Mouse (Mus musculus) thymus, adult 2 months (tissue): Measurements from ENCODE around the gene Irf6. TPM values are rescaled to one million over a fixed set of nuclear protein-coding genes. Genes with fewer than 3 reads are reported as not detected.
A peak's percentile ranks its signal among the peaks of the same experiment; 100 is the strongest.

Experiments
- DNase-seq: peaks from one replicate; pipeline ENCODE4 v3.0.0; 2021
- H3K27ac ChIP-seq: fragments of 200-500 bp; 2 replicates; pipeline ENCODE4 v1.5.1; 2012; ENCODE audit warnings: low read length, control low read depth; ENCODE audit not compliant: control insufficient read depth, insufficient read depth
- H3K27me3 ChIP-seq: fragments of 200-500 bp; 2 replicates; pipeline ENCODE4 v1.6.1; 2012; ENCODE audit warnings: mild to moderate bottlenecking, low read length, moderate library complexity, mixed read lengths; ENCODE audit not compliant: control insufficient read depth, insufficient read depth
- H3K36me3 ChIP-seq: fragments of 200-500 bp; 2 replicates; pipeline ENCODE4 v1.6.1; 2012; ENCODE audit warnings: mild to moderate bottlenecking, low read length, moderate library complexity; ENCODE audit not compliant: control insufficient read depth, insufficient read depth
- H3K4me1 ChIP-seq: fragments of 200-500 bp; replicated peaks from 2 replicates; pipeline ENCODE4 v1.6.1; 2012; ENCODE audit warnings: low read length; ENCODE audit not compliant: control insufficient read depth, insufficient read depth
- H3K4me3 ChIP-seq: fragments of 200-500 bp; 2 replicates; pipeline ENCODE4 v1.5.1; 2012; ENCODE audit warnings: mild to moderate bottlenecking, low read length, control low read depth, moderate library complexity; ENCODE audit not compliant: control insufficient read depth, insufficient read depth
- CTCF ChIP-seq: fragments of 200-500 bp; IDR thresholded peaks from 2 replicates; pipeline ENCODE4 v1.5.1; 2012; ENCODE audit warnings: mild to moderate bottlenecking, control low read depth, low read length, moderate library complexity, borderline replicate concordance; ENCODE audit not compliant: control insufficient read depth, poor library complexity, insufficient read depth; ENCODE audit errors: extremely low read depth
- POLR2A ChIP-seq: fragments of 200-500 bp; IDR thresholded peaks from 2 replicates; pipeline ENCODE4 v1.6.1; 2012; ENCODE audit warnings: mild to moderate bottlenecking, low read length, control low read depth, moderate library complexity; ENCODE audit not compliant: control insufficient read depth, poor library complexity, insufficient read depth; ENCODE audit errors: extremely low read depth
- WGBS: fragments of 180-500 bp; shearing (Covaris S2); methylation state at CpG from one replicate; pipeline ENCODE4 v1.1.7; 2018; 5-methylcytosine and 5-hydroxymethylcytosine counted together
- polyA plus RNA-seq: library from polyadenylated mRNA; depleted of rRNA; stranded (reverse); fragments of >200 nt; gene quantifications from 2 replicates; pipeline ENCODE4 v1.2.3, GENCODE M21; 2012

Gene Irf6
- polyA plus RNA-seq, 1 experiment: 26.5 TPM

DNA sequence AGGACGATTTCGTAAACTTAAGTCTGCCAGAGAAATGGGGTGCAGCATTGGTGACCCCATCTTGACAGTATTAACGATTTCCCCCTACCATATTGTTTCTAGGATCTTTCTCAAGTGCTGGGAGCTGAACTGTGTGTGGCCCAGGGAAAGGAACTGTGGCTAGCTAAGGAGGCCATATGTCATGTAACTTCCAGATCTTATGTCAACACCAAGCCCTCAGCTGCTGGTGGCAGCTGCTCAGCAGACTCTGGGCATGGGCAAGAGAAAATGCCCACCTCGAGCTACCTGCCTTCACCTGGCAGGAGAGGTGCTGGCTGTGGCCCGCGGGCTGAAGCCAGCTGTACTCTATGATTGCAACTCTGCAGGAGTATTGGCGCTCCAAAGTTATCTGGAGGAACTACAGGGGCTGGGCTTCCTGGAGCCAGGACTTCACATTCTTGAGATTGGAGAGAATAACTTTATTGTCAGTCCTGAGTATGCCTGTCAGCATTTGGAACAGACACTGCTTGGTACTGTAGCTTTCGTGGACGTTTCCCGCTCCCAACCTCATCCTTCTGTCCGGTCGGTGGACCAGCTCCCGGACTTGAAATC, 21.3 kb downstream of the Irf6 start:
- Histone ChIP-seq H3K36me3 (peaks cover 11% of the 10 kb centered on the region), H3K27me3 (no peaks in the 10 kb centered on the region), H3K4me1 (peaks cover 19% of the 10 kb centered on the region), H3K4me3 (no peak overlapping the region), H3K27ac (peak overlapping the region; percentile 84)
- peak; percentile 16 for DNase-seq
- 84% methylated on average over 13 of the region's 13 CpGs for WGBS
- TF ChIP-seq POLR2A (no peak), CTCF (no peak)

DNA sequence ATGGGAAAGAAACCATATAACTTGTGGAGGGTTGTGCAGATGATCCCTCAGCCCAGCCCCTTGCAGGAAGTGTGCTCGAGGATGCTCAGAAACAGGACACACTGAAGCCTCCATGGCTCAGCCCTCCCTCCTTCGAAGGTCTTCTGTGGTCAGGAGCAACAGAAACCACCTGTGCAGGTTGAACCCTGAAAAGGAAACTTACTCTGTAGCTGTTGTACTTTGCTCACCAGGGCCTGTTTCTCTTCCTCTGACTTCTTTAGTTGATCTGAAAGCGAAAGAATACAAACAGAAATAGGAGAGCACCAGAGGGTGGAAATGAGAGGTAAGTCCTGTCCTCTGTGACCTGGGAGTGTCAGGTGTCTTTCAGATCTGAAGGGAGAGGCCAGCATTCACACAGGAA, 28.2 kb downstream of the Irf6 start:
- Histone ChIP-seq H3K4me3 (no peak overlapping the region), H3K27me3 (no peaks in the 10 kb centered on the region), H3K4me1 (peaks cover 10% of the 10 kb centered on the region), H3K36me3 (peaks cover 75% of the 10 kb centered on the region), H3K27ac (peak overlapping the region; percentile 86)
- WGBS: 18% methylated on average over 3 of the region's 3 CpGs
- TF ChIP-seq POLR2A: no peak
- TF ChIP-seq CTCF: no peak
- no peak for DNase-seq

DNA sequence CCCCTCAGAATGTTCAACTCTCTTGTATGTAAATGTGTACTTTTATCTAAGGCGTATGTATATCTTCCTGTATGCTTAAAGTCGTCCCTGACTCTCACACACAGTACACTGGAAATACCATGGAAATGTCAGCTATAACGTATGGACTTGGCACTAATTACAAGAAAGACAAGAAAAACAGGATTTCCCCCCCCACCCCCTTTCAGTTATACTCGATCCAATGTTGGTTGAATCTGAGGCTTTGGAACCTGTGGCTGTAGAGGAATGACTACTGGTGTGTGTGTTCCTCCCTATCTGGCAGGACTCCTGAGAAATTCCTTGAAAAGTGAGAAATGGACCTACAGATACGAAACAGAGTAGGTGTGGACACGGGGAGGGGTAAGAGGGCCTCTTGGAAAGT, 35.3 kb downstream of the Irf6 start:
- TF ChIP-seq POLR2A (no peak), CTCF (no peak)
- Histone ChIP-seq H3K4me3 (no peak overlapping the region), H3K36me3 (peaks cover 96% of the 10 kb centered on the region), H3K27ac (no peak overlapping the region; the same call in 1 of the 2 replicates), H3K4me1 (peaks cover 34% of the 10 kb centered on the region), H3K27me3 (no peaks in the 10 kb centered on the region)
- DNase-seq: no peak
- 93% methylated on average over 6 of the region's 6 CpGs for WGBS

DNA sequence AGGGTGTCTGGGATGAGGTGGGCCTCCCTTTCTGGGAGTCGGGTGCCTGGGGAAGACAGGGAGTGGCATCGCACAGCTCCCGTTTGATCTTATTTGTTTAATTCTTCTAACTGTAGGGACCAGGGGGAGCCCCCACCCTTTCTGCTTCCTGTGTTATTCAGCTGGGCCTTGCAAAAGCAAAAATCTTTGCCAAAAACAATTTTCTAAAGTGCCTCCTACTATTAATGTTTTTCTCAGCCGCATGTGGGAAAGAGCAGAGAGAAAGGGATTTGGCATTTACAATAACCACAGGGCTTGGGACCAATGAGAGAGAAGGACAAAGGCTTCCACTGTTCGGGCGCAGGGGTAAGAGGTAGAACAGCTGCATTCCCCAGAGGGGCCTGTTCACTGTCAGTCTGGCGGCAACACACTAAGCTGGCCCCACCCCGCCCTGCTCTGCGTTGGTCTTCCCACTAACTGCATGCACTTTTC, 36.3 kb downstream of the Irf6 start:
- Histone ChIP-seq H3K27ac (peak overlapping the region; percentile 91), H3K36me3 (peaks cover 96% of the 10 kb centered on the region), H3K4me3 (no peak overlapping the region), H3K27me3 (no peaks in the 10 kb centered on the region), H3K4me1 (peaks cover 34% of the 10 kb centered on the region)
- 43% methylated on average over 9 of the region's 9 CpGs for WGBS
- peak; percentile 63 for DNase-seq
- no peak for TF ChIP-seq POLR2A

DNA sequence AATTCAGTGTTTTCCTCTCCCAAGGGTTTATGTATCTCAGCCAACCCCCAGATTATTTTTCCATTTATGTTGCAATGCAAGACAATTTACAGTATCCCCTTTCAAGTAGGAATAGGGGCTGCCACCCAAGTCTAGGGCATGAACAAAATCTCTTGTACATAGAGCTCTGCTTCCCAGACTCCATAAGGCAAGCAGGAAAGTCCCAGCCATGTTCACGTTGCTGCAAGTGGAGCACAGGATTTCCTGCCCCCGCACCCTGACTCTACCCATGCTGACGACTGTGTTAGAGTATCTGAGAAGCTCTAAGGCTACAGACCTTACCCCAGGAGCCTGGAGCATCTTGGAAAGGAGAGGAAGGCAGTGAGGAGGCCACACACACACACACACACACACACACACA, 36.9 kb downstream of the Irf6 start:
- WGBS: 64% methylated on average over 3 of the region's 3 CpGs
- TF ChIP-seq CTCF (no peak), POLR2A (no peak)
- Histone ChIP-seq H3K4me3 (no peak overlapping the region), H3K27ac (peak overlapping the region; percentile 91), H3K4me1 (peaks cover 34% of the 10 kb centered on the region), H3K36me3 (peaks cover 96% of the 10 kb centered on the region), H3K27me3 (no peaks in the 10 kb centered on the region)
- DNase-seq: no peak

DNA sequence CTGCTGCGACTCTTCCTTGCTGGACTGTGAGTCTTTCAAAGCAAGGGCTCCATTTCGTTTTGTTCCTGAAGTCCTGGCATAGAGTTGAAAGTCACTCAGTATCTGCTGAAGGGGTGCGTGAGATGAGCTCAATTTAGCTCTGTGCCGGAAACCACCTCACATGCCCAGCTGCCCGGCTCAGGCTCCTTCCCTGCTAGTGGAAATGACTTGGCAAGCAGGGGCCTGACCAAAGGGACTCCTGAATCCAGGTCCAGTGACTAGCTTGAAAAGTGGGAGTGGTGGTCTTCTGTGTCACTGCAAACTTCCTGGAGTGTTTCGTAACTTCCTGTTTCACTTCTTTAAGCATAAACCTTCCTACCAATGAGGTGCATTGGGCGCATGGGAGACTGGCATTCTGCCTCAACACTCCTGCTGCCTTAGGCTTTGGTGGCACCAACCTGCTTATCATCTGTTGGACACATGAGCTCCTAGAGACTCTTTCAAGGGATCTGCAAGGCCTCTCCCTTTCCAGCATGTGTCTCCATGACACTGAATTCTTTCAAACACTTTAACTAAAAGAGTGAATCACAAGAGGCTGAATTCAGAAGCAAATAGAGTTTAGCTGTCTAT, 38.9 kb downstream of the Irf6 start:
- TF ChIP-seq CTCF: no peak
- TF ChIP-seq POLR2A: no peak
- peaks cover 96% of the 10 kb centered on the region for H3K36me3 ChIP-seq
- H3K27ac ChIP-seq: peak overlapping the region; percentile 20; the same call in 1 of the 2 replicates

DNA sequence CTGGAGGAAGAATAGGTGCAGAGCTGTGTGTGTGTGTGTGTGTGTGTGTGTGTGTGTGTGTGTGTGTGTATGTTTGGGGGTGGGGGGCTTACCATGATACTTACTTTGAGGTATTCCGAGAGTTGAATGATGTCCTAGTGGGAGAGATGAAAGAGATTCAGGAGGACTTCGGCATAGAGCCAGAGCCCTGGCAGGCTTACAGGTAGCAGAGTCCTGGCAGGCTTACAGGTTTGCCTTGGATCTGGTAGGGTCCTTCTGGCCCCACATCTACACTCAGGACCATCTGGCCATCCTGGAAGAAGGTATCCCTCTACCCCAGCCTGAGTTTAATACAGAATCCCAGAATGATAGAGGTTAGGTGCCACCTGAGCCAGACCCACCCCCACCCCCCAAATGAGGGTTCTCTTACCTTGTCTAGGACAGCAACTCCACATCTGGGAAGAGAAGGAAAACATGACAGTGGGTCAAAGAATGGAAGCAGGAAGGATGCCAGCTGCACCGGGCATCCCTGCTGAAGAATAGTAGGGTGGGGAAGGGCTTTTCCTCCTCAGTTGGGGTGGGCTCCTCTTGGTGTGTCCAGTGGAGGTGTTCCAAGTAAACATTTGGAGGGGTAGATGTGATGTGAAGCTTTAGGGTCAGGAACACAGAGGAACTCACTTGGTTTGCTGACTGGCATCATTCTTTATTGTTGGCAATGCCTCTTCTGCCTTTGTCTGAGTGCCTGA, 41.7 kb downstream of the Irf6 start:
- Histone ChIP-seq H3K4me3 (no peak overlapping the region), H3K4me1 (peaks cover 49% of the 10 kb centered on the region), H3K27ac (no peak overlapping the region), H3K36me3 (peaks cover 92% of the 10 kb centered on the region), H3K27me3 (no peaks in the 10 kb centered on the region)
- 97% methylated on average over 3 of the region's 3 CpGs for WGBS
- TF ChIP-seq CTCF: no peak
- no peak for TF ChIP-seq POLR2A
- no peak for DNase-seq

More for the DNA sequence above, 38.9 kb downstream of the Irf6 start:
- WGBS: 79% methylated on average over 7 of the region's 7 CpGs
- H3K4me3 ChIP-seq: no peak overlapping the region
- no peaks in the 10 kb centered on the region for H3K27me3 ChIP-seq
- peaks cover 36% of the 10 kb centered on the region for H3K4me1 ChIP-seq
- no peak for DNase-seq
